Mouse (Mus musculus) limb, embryonic 14.5 days (tissue): ENCODE measurements at regions not wholly inside any gene's neighbourhood (a gene's known extent, or its start where the extent isn't known, plus 50 kb on each side); places are given as distances from the start of the nearest gene placed in this dataset.

Experiments
- ATAC-seq: fragments of 200-750 bp; cut with Nextera tagmentation; 2 replicates; pipeline ENCODE4 v1.8.0; 2017; ENCODE audit warnings: low read depth, moderate number of reproducible peaks, moderate TSS enrichment; ENCODE audit not compliant: low FRiP score
- DNase-seq: peaks from one replicate; pipeline ENCODE4 v3.0.0-alpha.2; 2015; ENCODE audit warnings: low spot score
- H3K27ac ChIP-seq: fragments of 300-500 bp; sonication (generic); replicated peaks from 2 replicates; pipeline ENCODE4 v1.5.1; 2014; ENCODE audit warnings: low read depth, mild to moderate bottlenecking, low read length, moderate library complexity, mixed read lengths
- H3K27me3 ChIP-seq: fragments of 300-500 bp; sonication (generic); 2 replicates; pipeline ENCODE4 v1.6.1; 2014; ENCODE audit warnings: low read length, mixed read lengths; ENCODE audit not compliant: control insufficient read depth, insufficient read depth
- H3K36me3 ChIP-seq: fragments of 300-500 bp; sonication (generic); 2 replicates; pipeline ENCODE4 v1.6.1; 2014; ENCODE audit warnings: mild to moderate bottlenecking, low read length, moderate library complexity, mixed read lengths; ENCODE audit not compliant: control insufficient read depth, insufficient read depth
- H3K4me1 ChIP-seq: fragments of 300-500 bp; sonication (generic); 2 replicates; pipeline ENCODE4 v1.6.1; 2014; ENCODE audit warnings: antibody characterized with exemption, low read length, mixed read lengths; ENCODE audit not compliant: control insufficient read depth, insufficient read depth
- H3K4me2 ChIP-seq: fragments of 300-500 bp; sonication (generic); replicated peaks from 2 replicates; pipeline ENCODE4 v1.6.1; 2014; ENCODE audit warnings: low read depth, mild to moderate bottlenecking, low read length, moderate library complexity; ENCODE audit not compliant: severe bottlenecking
- H3K4me3 ChIP-seq: fragments of 300-500 bp; sonication (generic); replicated peaks from 2 replicates; pipeline ENCODE4 v1.5.1; 2014; ENCODE audit warnings: low read length
- H3K9ac ChIP-seq: fragments of 300-500 bp; sonication (generic); 2 replicates; pipeline ENCODE4 v1.6.1; 2014; ENCODE audit warnings: mild to moderate bottlenecking, low read depth, low read length, moderate library complexity; ENCODE audit not compliant: severe bottlenecking
- H3K9me3 ChIP-seq: fragments of 300-500 bp; sonication (generic); 2 replicates; pipeline ENCODE4 v1.6.1; 2016; ENCODE audit warnings: low read length; ENCODE audit not compliant: control insufficient read depth
- POLR2A ChIP-seq: fragments of 200-500 bp; IDR thresholded peaks from 2 replicates; pipeline ENCODE4 v1.8.0; 2012; ENCODE audit warnings: inconsistent platforms, mild to moderate bottlenecking, moderate library complexity, borderline replicate concordance; ENCODE audit not compliant: insufficient read depth, insufficient read length; ENCODE audit errors: extremely low read depth
- WGBS: fragments of 180-500 bp; shearing (Covaris S2); extraction: QIAGEN DNeasy Blood & Tissue Kit; methylation state at CpG from one replicate; pipeline ENCODE4 v1.1.7; 2014; 5-methylcytosine and 5-hydroxymethylcytosine counted together

GRCm38 (mm10) chr9:30284562-30285323, 142.2 kb upstream of the Snx19 start:
- no peak for TF ChIP-seq POLR2A
- Histone ChIP-seq H3K36me3 (no peaks in the 10 kb centered on the region), H3K4me1 (no peaks in the 10 kb centered on the region), H3K9ac (no peak overlapping the region), H3K9me3 (no peaks in the 10 kb centered on the region), H3K27me3 (0 out of 2 replicates have a peak, but pooled peaks cover 3% of the 10 kb centered on the region), H3K4me2 (no peak overlapping the region), H3K27ac (no peak overlapping the region), H3K4me3 (no peak overlapping the region)
- no peak for ATAC-seq
- DNase-seq: no peak
- 20% methylated on average over 16 of the region's 16 CpGs for WGBS

- no peak for ATAC-seq
- H3K9me3 ChIP-seq: no peaks in the 10 kb centered on the region
- no peaks in the 10 kb centered on the region for H3K4me1 ChIP-seq
- H3K27ac ChIP-seq: no peak overlapping the region
- no peak overlapping the region for H3K4me2 ChIP-seq
- H3K36me3 ChIP-seq: no peaks in the 10 kb centered on the region
- H3K27me3 ChIP-seq: 0 out of 2 replicates have a peak, but pooled peaks cover 3% of the 10 kb centered on the region
- TF ChIP-seq POLR2A: no peak
- DNase-seq: no peak
- 80% methylated on average over 2 of the region's 2 CpGs for WGBS
- H3K4me3 ChIP-seq: no peak overlapping the region
- no peak overlapping the region for H3K9ac ChIP-seq
Observed at GRCm38 (mm10) chr9:30285324-30285599, 141.6 kb upstream of the Snx19 start.

DNA sequence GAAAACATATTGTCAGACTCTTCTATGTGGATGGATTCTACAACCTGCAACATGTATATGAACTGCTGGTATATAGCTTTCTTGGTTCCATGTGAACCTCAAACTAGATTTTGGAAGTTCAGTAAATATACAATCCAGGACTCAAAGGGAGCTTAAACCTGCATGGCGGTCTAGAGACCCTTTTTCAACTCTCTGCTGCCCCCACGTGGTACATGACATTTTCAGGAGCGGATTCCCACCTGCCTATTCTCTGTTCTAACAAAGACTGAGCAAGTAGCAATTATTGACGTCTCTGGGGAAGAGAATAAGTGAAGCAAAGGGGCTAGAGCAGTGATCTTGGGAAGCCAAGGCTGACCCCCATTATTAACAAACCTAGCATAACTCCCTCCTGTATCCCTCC, 127.1 kb upstream of the Snx19 start:
- Histone ChIP-seq H3K4me3 (no peak overlapping the region), H3K9me3 (no peaks in the 10 kb centered on the region), H3K4me1 (no peaks in the 10 kb centered on the region), H3K36me3 (no peaks in the 10 kb centered on the region), H3K9ac (no peak overlapping the region), H3K27me3 (no peaks in the 10 kb centered on the region), H3K27ac (no peak overlapping the region), H3K4me2 (no peak overlapping the region)
- WGBS: 13% methylated on average over 4 of the region's 4 CpGs
- ATAC-seq: no peak
- TF ChIP-seq POLR2A: no peak
- DNase-seq: peak; percentile 44

DNA sequence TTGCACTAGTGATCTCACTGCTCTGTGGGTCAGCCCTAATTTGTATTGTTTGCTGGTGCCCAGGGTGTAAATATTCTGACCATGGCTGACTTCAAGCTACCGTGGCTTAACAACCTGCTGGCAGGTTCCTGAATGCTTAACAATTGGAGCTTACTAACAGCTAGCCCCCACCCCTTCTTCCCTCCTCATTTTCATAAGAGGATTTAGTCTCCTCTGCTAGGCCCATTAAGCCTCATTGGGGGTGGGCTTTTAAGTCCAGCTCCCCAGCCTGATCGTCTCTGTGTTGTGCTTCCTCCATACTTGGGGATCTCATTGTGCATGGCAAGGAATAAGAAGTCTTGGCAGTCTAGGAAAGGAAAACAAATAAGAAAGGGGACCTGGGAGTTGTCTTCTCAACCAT, 118.6 kb upstream of the Snx19 start:
- no peaks in the 10 kb centered on the region for H3K27me3 ChIP-seq
- H3K27ac ChIP-seq: no peak overlapping the region
- H3K36me3 ChIP-seq: no peaks in the 10 kb centered on the region
- H3K9ac ChIP-seq: no peak overlapping the region
- H3K4me3 ChIP-seq: no peak overlapping the region
- ATAC-seq (no peak), DNase-seq (no peak)
- 18% methylated on average over 2 of the region's 2 CpGs for WGBS
- H3K4me1 ChIP-seq: no peaks in the 10 kb centered on the region
- TF ChIP-seq POLR2A: no peak
- H3K4me2 ChIP-seq: no peak overlapping the region
- H3K9me3 ChIP-seq: no peaks in the 10 kb centered on the region

DNA sequence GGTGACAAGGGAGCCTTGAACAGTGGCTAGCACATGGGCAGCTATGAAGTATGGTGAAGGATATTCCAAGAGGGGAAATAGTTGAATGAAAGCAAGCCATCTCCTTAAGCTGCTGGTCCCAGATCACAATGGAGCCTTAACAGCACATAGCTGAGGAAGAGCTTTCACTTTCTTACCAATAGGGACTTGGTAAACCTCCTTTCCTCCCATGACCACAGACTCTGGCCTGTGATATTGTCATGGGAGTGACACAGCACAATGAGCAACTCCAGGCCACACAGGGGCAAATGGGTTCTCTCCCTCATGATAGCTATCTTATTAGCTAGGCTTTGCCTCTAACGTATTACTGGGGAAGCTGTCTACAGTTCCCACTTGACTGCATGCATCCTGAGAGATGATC, 113.5 kb upstream of the Snx19 start:
- Histone ChIP-seq H3K4me1 (0 out of 2 replicates have a peak, but pooled peaks cover 4% of the 10 kb centered on the region), H3K36me3 (no peaks in the 10 kb centered on the region), H3K4me2 (no peak overlapping the region), H3K27me3 (no peaks in the 10 kb centered on the region), H3K27ac (no peak overlapping the region), H3K4me3 (no peak overlapping the region), H3K9me3 (no peaks in the 10 kb centered on the region), H3K9ac (no peak overlapping the region)
- no peak for DNase-seq
- 91% methylated on average over 1 of the region's 1 CpGs for WGBS
- no peak for TF ChIP-seq POLR2A
- no peak for ATAC-seq
